Mouse (Mus musculus): Measurements from ENCODE around the gene Akr1b7. TPM values are rescaled to one million over a fixed set of nuclear protein-coding genes. Genes with fewer than 3 reads are reported as not detected.
A peak's percentile ranks its signal among the peaks of the same experiment; 100 is the strongest.

The Akr1b7 gene
- polyA plus RNA-seq, 1 experiment from 2014 or later = not detected

- ATAC-seq (ENCODE audit: low FRiP score, low TSS enrichment) (no peak; the same call in 1 of the 2 replicates), DNase-seq (peak; percentile 72)
- Histone ChIP-seq H3K9ac (replicated peaks; ENCODE audit: low read length) (peak within 1 kb of the TSS; percentile 23; the same call in 1 of the 2 replicates), H3K9me3 (ENCODE audit: control insufficient read depth, low read length) (no peaks in the 10 kb centered on the region), H3K27ac (replicated peaks; ENCODE audit: low read depth, low read length) (no peak within 1 kb of the TSS), H3K4me2 (ENCODE audit: low read length) (peak within 1 kb of the TSS; percentile 64), H3K4me3 (replicated peaks; ENCODE audit: low read depth, low read length) (peak within 1 kb of the TSS; percentile 36), H3K4me1 (ENCODE audit: control insufficient read depth, insufficient read depth, low read length) (0 out of 2 replicates have a peak, but pooled peaks cover 12% of the 10 kb centered on the region), H3K36me3 (ENCODE audit: control insufficient read depth, insufficient read depth, low read length) (no peaks in the 10 kb centered on the region), H3K27me3 (ENCODE audit: control insufficient read depth, insufficient read depth, low read length) (no peaks in the 10 kb centered on the region; the same call in 1 of the 2 replicates)
- 2% methylated on average over 17 of the region's 17 CpGs for WGBS
These were observed 27.9 kb upstream of the Akr1b7 start, which contains the start of gene Akr1b10 for GRCm38 (mm10) chr6:34384110-34384661. Akr1b10 (plus strand) TSS chr6:34384218.

- no peaks in the 10 kb centered on the region; the same call in 1 of the 2 replicates for H3K27me3 ChIP-seq (ENCODE audit: control insufficient read depth, insufficient read depth, low read length)
- H3K4me3 ChIP-seq (replicated peaks; ENCODE audit: low read depth, low read length) = peak overlapping the region; percentile 36
- H3K9me3 ChIP-seq (ENCODE audit: control insufficient read depth, low read length) = no peaks in the 10 kb centered on the region
- 0 out of 2 replicates have a peak, but pooled peaks cover 12% of the 10 kb centered on the region for H3K4me1 ChIP-seq (ENCODE audit: control insufficient read depth, insufficient read depth, low read length)
- no peak overlapping the region for H3K27ac ChIP-seq (replicated peaks; ENCODE audit: low read depth, low read length)
- no peak overlapping the region for H3K9ac ChIP-seq (replicated peaks; ENCODE audit: low read length)
- H3K36me3 ChIP-seq (ENCODE audit: control insufficient read depth, insufficient read depth, low read length) = no peaks in the 10 kb centered on the region
- ATAC-seq (ENCODE audit: low FRiP score, low TSS enrichment) (no peak), DNase-seq (peak; percentile 32)
- peak overlapping the region; percentile 64 for H3K4me2 ChIP-seq (ENCODE audit: low read length)
- WGBS = 5% methylated on average over 13 of the region's 13 CpGs
These were observed 27.3 kb upstream of the Akr1b7 start for GRCm38 (mm10) chr6:34384701-34385370.

GRCm38 (mm10) chr6:34388420-34389156 lies 23.5 kb upstream of the Akr1b7 start:
- no peaks in the 10 kb centered on the region; the same call in 1 of the 2 replicates for H3K27me3 ChIP-seq (ENCODE audit: control insufficient read depth, insufficient read depth, low read length)
- ATAC-seq (ENCODE audit: low FRiP score, low TSS enrichment) = no peak
- H3K4me3 ChIP-seq (replicated peaks; ENCODE audit: low read depth, low read length) = no peak overlapping the region
- H3K9ac ChIP-seq (replicated peaks; ENCODE audit: low read length) = no peak overlapping the region
- H3K27ac ChIP-seq (replicated peaks; ENCODE audit: low read depth, low read length) = no peak overlapping the region
- H3K4me2 ChIP-seq (ENCODE audit: low read length) = no peak overlapping the region
- peak; percentile 7 for DNase-seq
- WGBS = 91% methylated on average over 4 of the region's 4 CpGs
- H3K9me3 ChIP-seq (ENCODE audit: control insufficient read depth, low read length) = no peaks in the 10 kb centered on the region
- 0 out of 2 replicates have a peak, but pooled peaks cover 12% of the 10 kb centered on the region for H3K4me1 ChIP-seq (ENCODE audit: control insufficient read depth, insufficient read depth, low read length)
- no peaks in the 10 kb centered on the region for H3K36me3 ChIP-seq (ENCODE audit: control insufficient read depth, insufficient read depth, low read length)

- Histone ChIP-seq H3K27ac (replicated peaks; ENCODE audit: low read depth, low read length) (no peak overlapping the region), H3K27me3 (ENCODE audit: control insufficient read depth, insufficient read depth, low read length) (no peaks in the 10 kb centered on the region), H3K4me2 (ENCODE audit: low read length) (no peak overlapping the region), H3K36me3 (ENCODE audit: control insufficient read depth, insufficient read depth, low read length) (no peaks in the 10 kb centered on the region), H3K4me1 (ENCODE audit: control insufficient read depth, insufficient read depth, low read length) (no peaks in the 10 kb centered on the region), H3K4me3 (replicated peaks; ENCODE audit: low read depth, low read length) (no peak overlapping the region), H3K9ac (replicated peaks; ENCODE audit: low read length) (no peak overlapping the region), H3K9me3 (ENCODE audit: control insufficient read depth, low read length) (no peaks in the 10 kb centered on the region)
- no peak for ATAC-seq (ENCODE audit: low FRiP score, low TSS enrichment)
- 91% methylated on average over 5 of the region's 5 CpGs for WGBS
- no peak for DNase-seq
These were observed 16.2 kb upstream of the Akr1b7 start for GRCm38 (mm10) chr6:34395897-34396296.

- WGBS = 89% methylated on average over 6 of the region's 6 CpGs
These were observed 13.7 kb upstream of the Akr1b7 start for GRCm38 (mm10) chr6:34398431-34398830.

GRCm38 (mm10) chr6:34399606-34400220 lies 12.4 kb upstream of the Akr1b7 start:
- Histone ChIP-seq H3K27ac (replicated peaks; ENCODE audit: low read depth, low read length) (no peak overlapping the region), H3K4me2 (ENCODE audit: low read length) (no peak overlapping the region), H3K4me1 (ENCODE audit: control insufficient read depth, insufficient read depth, low read length) (no peaks in the 10 kb centered on the region), H3K9me3 (ENCODE audit: control insufficient read depth, low read length) (no peaks in the 10 kb centered on the region), H3K36me3 (ENCODE audit: control insufficient read depth, insufficient read depth, low read length) (no peaks in the 10 kb centered on the region), H3K9ac (replicated peaks; ENCODE audit: low read length) (no peak overlapping the region), H3K27me3 (ENCODE audit: control insufficient read depth, insufficient read depth, low read length) (no peaks in the 10 kb centered on the region), H3K4me3 (replicated peaks; ENCODE audit: low read depth, low read length) (no peak overlapping the region)
- ATAC-seq (ENCODE audit: low FRiP score, low TSS enrichment) (no peak), DNase-seq (no peak)
- 87% methylated on average over 13 of the region's 13 CpGs for WGBS

More at GRCm38 (mm10) chr6:34398431-34398830, 13.7 kb upstream of the Akr1b7 start:
- no peak for ATAC-seq (ENCODE audit: low FRiP score, low TSS enrichment)
- no peaks in the 10 kb centered on the region for H3K27me3 ChIP-seq (ENCODE audit: control insufficient read depth, insufficient read depth, low read length)
- H3K36me3 ChIP-seq (ENCODE audit: control insufficient read depth, insufficient read depth, low read length) = no peaks in the 10 kb centered on the region
- H3K4me1 ChIP-seq (ENCODE audit: control insufficient read depth, insufficient read depth, low read length) = no peaks in the 10 kb centered on the region
- H3K9me3 ChIP-seq (ENCODE audit: control insufficient read depth, low read length) = no peaks in the 10 kb centered on the region
- no peak for DNase-seq
- H3K4me2 ChIP-seq (ENCODE audit: low read length) = no peak overlapping the region
- H3K9ac ChIP-seq (replicated peaks; ENCODE audit: low read length) = no peak overlapping the region
- H3K4me3 ChIP-seq (replicated peaks; ENCODE audit: low read depth, low read length) = no peak overlapping the region
- no peak overlapping the region for H3K27ac ChIP-seq (replicated peaks; ENCODE audit: low read depth, low read length)

- no peaks in the 10 kb centered on the region for H3K9me3 ChIP-seq (ENCODE audit: control insufficient read depth, low read length)
- 85% methylated on average over 2 of the region's 2 CpGs for WGBS
- DNase-seq (no peak), ATAC-seq (ENCODE audit: low FRiP score, low TSS enrichment) (no peak)
- no peak overlapping the region for H3K4me2 ChIP-seq (ENCODE audit: low read length)
- H3K9ac ChIP-seq (replicated peaks; ENCODE audit: low read length) = no peak overlapping the region
- H3K4me3 ChIP-seq (replicated peaks; ENCODE audit: low read depth, low read length) = no peak overlapping the region
- no peaks in the 10 kb centered on the region for H3K27me3 ChIP-seq (ENCODE audit: control insufficient read depth, insufficient read depth, low read length)
- H3K4me1 ChIP-seq (ENCODE audit: control insufficient read depth, insufficient read depth, low read length) = no peaks in the 10 kb centered on the region
- H3K27ac ChIP-seq (replicated peaks; ENCODE audit: low read depth, low read length) = no peak overlapping the region
- no peaks in the 10 kb centered on the region for H3K36me3 ChIP-seq (ENCODE audit: control insufficient read depth, insufficient read depth, low read length)
These were observed 11.4 kb upstream of the Akr1b7 start for GRCm38 (mm10) chr6:34400696-34401095.

GRCm38 (mm10) chr6:34406746-34407145 lies 5.4 kb upstream of the Akr1b7 start:
- no peak for DNase-seq

More at GRCm38 (mm10) chr6:34406746-34407145, 5.4 kb upstream of the Akr1b7 start:
- no peak overlapping the region for H3K4me2 ChIP-seq (ENCODE audit: low read length)
- no peak overlapping the region for H3K4me3 ChIP-seq (replicated peaks; ENCODE audit: low read depth, low read length)
- H3K9me3 ChIP-seq (ENCODE audit: control insufficient read depth, low read length) = no peaks in the 10 kb centered on the region
- ATAC-seq (ENCODE audit: low FRiP score, low TSS enrichment) = no peak
- H3K4me1 ChIP-seq (ENCODE audit: control insufficient read depth, insufficient read depth, low read length) = no peaks in the 10 kb centered on the region
- no peak overlapping the region for H3K9ac ChIP-seq (replicated peaks; ENCODE audit: low read length)
- no peaks in the 10 kb centered on the region for H3K27me3 ChIP-seq (ENCODE audit: control insufficient read depth, insufficient read depth, low read length)
- no peaks in the 10 kb centered on the region for H3K36me3 ChIP-seq (ENCODE audit: control insufficient read depth, insufficient read depth, low read length)
- H3K27ac ChIP-seq (replicated peaks; ENCODE audit: low read depth, low read length) = no peak overlapping the region
- WGBS = 93% methylated on average over 4 of the region's 4 CpGs
